Mouse (Mus musculus): Measurements from ENCODE around the gene Dph1.

GRCm38 (mm10) chr11:75167643-75168589, 23.1 kb downstream of the Dph1 start:
- TF ChIP-seq POLR2A (IDR thresholded peaks at IDR 0.05; ENCODE audit: low read depth, low read length) (peak; percentile 51), CTCF (IDR thresholded peaks at IDR 0.05; ENCODE audit: borderline replicate concordance, insufficient read depth, low read length) (no peak)
